Mouse (Mus musculus) right cerebral cortex, adult 2 months (tissue): ENCODE results near the gene Foxj1.

Source experiments
- DNase-seq, 2 experiments: peaks; one replicate each; pipeline ENCODE4 v3.0.0; 2021 to 2022; ENCODE audit warnings: low spot score in 2 of 2

Gene Foxj1

DNA sequence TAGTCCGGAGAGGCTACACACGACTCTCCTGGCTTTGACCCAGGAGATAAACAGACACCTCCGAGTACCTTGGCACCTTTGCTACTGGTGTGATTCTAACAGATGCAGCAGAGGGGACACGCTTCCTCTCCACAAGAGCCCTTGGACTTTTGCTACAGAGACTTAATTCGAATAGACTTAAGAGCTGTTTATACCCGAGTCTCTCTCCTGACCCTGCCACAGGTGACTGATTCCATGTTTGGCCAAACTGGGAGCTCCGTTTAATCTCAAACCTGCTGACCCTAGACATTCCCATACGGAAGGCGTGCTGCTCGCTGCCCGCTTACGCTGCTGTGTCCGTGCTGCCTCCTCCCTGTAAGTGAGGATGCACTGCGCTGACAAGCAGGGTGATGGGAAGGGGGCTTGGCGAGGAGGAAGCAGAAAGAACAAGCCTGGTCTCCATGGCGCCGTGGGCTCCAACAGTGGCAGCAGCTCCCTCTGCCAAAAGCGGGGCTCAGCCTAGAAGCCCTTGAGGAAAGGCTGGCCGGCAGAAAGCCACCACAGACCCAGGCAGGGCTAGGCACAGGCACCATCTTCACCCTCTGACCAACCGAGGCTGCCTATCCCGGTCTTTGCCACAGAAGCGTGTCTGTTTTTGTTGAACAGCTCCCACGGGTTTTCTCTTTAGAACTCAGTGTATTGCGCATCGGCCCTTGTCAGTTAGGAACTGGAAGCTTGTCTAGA lies 7.0 kb upstream of the Foxj1 start:
- no peak for DNase-seq

DNA sequence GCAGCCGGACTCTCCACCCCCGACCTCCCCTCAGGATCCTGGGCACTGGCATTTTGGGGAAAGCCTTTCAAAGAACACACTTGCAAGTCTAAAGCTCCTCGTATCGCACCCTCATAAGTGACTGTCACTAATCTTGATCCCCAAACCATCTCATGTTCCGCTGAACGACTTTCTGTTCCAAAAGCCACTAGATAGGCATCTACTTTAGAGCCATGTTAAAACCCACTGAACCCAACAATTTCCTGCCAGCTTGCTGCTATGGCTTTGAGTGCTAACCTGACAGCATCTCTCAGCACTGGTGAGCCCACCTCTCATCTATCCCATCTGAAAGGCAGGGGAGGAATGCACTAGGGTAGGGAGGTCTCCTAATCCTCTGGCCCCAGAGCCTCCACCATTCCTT lies 2.3 kb upstream of the Foxj1 start:
- DNase-seq, result no peak

GRCm38 (mm10) chr11:116337000-116337399 lies 1.8 kb upstream of the Foxj1 start:
- DNase-seq, result no peak

- DNase-seq, result no peak
These were observed 1.2 kb upstream of the Foxj1 start for GRCm38 (mm10) chr11:116336393-116336792.

- no peak for DNase-seq
These were observed 799 bp downstream of the Foxj1 start for GRCm38 (mm10) chr11:116334417-116334782.

- DNase-seq, result no peak
These were observed 1.4 kb downstream of the Foxj1 start for GRCm38 (mm10) chr11:116333526-116334416.

- DNase-seq, result no peak
These were observed 2.3 kb downstream of the Foxj1 start for GRCm38 (mm10) chr11:116332983-116333270.

- no peak for DNase-seq
These were observed 2.8 kb downstream of the Foxj1 start for GRCm38 (mm10) chr11:116332232-116332982.

DNA sequence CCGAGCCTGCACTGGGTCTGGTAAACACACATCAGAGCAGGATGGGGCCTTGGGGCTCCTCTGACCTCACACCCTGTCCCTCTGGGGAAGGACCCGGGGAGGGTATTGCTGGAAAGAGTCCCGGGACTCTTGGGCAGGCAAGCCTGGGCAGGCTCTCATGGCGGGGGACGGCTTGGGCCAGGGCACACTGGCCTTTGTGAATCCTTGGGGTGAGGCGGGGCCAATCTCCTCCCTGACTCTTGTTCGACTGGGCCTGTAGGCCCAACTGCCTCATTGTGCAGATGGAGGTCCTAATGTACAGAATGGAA lies 5.0 kb downstream of the Foxj1 start:
- no peak for DNase-seq

DNA sequence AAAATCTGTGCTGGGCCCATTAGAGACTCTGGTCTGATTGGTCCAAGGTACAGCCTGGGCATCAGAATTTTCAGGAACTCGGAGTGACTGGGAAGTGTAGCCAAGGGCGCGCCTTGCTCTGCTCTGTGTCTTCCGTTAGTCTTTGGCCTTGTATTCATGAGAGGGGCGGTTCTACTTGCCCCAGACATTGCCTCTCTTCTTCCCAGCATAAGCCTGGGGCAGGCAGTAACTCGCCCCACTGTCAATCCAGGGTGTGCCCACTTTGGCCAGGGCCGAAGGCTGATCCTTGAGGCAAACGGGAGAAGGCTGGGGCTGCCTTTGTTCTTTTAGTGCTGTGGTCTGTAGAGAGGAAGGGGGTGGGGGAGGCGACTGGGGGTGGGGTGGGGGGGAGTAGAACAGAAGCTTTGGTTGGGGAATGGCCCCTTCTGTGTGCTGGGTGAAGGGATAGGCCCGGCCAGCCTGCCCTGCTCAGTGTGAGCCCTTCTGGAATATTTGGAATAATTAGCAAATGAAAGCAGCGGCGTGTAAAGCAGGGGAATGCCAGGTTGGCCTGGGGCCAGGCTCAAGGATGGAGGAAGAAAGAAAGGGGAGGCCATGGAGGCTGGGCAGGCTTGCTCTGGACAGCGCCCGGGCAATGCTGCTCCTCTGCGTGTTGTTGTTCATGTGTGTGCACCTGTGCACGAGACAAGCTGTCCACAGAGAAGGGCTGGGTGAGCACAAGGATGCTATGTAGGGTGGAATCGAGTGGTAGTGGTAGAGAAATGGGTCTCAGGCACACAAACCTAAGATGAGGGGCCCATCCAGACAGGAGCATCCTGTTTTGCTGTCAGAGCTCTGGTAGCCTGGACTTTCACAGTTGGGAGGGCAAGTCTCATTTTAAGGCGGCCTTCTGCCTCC lies 5.6 kb downstream of the Foxj1 start:
- no peak for DNase-seq

DNA sequence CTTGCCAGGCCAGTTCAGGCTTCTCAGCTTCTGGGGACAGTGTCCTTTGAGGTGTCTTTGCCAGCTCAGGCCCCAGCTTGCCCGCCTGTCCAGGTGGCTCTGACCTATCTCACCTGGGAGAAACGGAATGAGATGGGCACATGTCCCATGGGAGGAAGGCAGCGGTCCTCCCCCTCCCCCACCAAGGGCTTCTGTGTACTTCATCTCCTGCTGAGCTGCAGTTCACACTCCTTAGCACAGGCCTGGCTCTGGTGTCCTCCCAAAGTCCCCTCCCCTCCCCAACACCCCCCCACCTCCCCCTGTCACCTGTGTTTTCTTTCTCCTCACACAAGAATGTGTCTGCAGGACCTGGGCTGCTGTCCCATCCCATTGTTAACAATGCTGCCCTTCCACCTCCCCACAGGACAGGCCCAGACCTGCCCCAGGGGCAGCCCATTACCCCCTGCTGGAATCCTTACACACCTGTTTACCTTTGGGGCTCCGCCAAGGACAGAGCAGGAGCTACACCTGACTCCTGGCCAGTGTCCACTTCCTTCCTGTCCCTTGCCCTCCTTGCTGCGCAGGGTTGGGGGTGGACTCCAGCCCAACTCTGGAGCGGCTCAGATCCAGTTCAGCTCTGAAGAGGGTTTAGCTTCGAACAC lies 8.1 kb downstream of the Foxj1 start:
- DNase-seq, result no peak

DNA sequence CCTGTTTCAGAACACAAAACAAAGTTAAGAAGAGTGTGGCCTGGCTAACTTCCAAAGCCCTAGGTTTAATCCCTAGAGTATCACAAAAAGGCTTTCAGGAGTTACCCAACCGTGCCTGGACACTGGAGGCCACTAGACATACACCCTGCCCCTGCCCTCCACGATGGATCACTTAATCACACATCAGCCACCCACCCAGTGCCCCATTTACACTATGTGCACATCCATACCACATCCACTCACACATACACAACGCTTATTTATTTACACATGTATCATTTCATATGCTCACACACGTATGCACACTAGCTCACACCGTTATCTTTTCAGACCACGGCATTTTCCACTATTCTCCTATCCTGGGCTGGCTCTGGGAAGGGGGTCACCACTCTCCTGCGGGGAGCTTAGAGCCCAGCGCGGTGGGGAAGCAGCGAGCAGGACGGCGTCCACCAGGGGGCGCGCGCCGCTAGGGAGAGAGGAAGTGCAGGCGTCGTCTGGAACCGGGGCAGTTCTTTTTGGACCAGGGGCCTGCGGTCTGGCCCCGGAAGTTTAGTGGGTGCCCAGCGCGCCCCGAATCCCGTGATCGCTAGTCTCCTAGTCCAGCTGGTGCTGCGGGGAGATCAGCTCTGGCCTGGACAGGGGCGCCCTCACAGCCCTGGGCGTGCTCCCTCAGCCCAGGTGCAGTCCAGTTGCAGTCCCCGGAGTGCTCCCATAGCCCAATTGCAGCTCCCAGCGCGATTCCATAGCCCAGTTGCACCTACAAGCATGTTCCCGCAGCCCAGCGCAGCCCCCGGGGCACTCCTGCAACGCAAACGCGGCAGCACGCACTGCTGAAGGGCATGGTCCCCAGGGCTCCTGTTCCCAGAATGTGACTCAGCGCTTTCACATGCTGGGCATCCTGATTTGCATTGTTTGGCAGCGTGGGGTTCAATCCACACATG lies 16.2 kb downstream of the Foxj1 start:
- DNase-seq, result peak; percentile 81 to 84

GRCm38 (mm10) chr11:116312359-116312758 lies 22.8 kb downstream of the Foxj1 start:
- no peak for DNase-seq

GRCm38 (mm10) chr11:116311169-116311568 lies 24.0 kb downstream of the Foxj1 start:
- peak in 1 of 2 experiments; percentile 33 for DNase-seq

DNA sequence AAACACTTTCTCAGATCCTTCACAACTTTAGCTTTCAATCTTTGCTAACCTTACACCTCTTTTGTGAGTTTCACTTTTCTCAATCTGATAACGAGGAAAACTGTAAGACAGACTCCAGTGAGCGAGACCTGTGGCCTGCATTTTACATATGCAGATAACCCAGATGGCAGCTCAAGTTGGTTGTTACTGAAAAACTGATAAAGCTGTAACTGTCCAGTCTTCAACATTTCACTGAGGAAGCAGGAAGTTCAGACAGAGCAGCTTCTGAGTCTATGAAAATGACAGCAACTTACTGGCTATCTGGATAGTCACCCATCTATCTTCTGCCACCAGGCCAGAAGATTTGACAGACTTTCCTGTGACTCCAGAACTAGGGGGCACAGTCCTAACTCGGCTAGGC lies 25.6 kb downstream of the Foxj1 start:
- no peak for DNase-seq

GRCm38 (mm10) chr11:116307762-116308531 lies 27.3 kb downstream of the Foxj1 start:
- DNase-seq, result no peak

GRCm38 (mm10) chr11:116307019-116307725 lies 28.0 kb downstream of the Foxj1 start, which contains the start of gene Exoc7:
Exoc7 (minus strand) TSS chr11:116307233.
- no peak for DNase-seq

DNA sequence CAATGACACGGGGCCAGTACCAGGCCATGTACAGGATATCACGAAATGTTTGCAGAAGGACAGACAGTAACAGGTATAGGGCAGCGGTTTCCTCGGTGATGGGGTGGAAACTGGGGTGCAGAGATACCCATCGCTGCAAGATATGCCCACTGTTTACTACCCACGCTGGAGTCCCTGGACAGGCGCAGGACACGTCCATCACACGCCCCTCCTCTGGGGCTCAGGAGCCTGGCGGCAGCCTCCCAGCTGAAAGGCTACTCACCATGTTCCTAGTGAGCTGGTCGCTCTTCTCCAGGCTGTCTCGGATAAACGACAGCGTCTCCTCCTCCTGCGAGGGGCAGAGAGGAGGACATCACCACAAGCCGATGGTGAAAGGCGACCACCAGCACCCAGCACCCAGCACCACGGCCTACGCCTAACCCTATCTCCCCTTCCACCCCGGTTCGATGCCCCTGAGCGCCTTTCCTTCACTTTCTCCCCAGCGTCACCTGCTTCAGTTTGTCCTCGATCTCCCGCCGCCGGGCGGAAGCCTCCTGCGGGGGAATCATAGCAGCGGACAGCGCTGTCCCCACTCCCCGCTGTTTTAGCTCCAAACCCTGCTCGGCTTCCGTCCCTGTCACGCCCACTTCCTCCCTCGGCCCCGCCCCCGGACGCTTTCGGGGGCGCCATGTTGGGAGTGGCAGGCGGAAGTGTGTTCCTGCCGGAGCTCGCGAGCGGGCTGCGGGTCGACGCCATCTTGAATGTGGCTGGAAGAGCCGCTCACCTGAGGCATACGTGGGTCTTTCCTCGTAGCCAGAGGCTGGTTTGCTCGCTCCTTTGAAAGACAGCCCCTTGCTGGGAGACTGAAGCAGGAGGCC lies 28.8 kb downstream of the Foxj1 start:
- peak; percentile 86 to 90 for DNase-seq
